Mouse (Mus musculus): ENCODE data around the gene Fgf5. TPM values are rescaled to one million over a fixed set of nuclear protein-coding genes. Genes with fewer than 3 reads are reported as not detected.
A peak's percentile ranks its signal among the peaks of the same experiment; 100 is the strongest.

The Fgf5 gene
- 1.1 TPM in 2 replicates for polyA plus RNA-seq (2015; fragmentation: Nextera tagmentation; extraction: Ambion mirVana)

- H3K4me3 ChIP-seq, result peak within 1 kb of the TSS; percentile 64
- WGBS, result under 1% methylated on average over 64 of the region's 80 CpGs
- H3K27me3 ChIP-seq, result peaks cover 45% of the 10 kb centered on the region
- no peaks in the 10 kb centered on the region for H3K36me3 ChIP-seq
- no peak within 1 kb of the TSS for H3K27ac ChIP-seq (replicated peaks)
- no peaks in the 10 kb centered on the region for H3K9me3 ChIP-seq
- H3K4me2 ChIP-seq, result peak within 1 kb of the TSS; percentile 98
- H3K9ac ChIP-seq, result peak within 1 kb of the TSS; percentile 68
- ATAC-seq (ENCODE audit: low FRiP score, low read depth), result peak; percentile 85
- peaks cover 16% of the 10 kb centered on the region for H3K4me1 ChIP-seq (replicated peaks)
Measured at GRCm38 (mm10) chr5:98253838-98254821, at the start of gene Fgf5. Fgf5 (plus strand) TSS chr5:98254184.

- ATAC-seq (ENCODE audit: low FRiP score, low read depth), result no peak
- Histone ChIP-seq H3K4me1 (replicated peaks) (no peaks in the 10 kb centered on the region), H3K4me3 (no peak overlapping the region), H3K36me3 (no peaks in the 10 kb centered on the region), H3K9ac (no peak overlapping the region), H3K27ac (replicated peaks) (no peak overlapping the region), H3K4me2 (no peak overlapping the region), H3K9me3 (no peaks in the 10 kb centered on the region), H3K27me3 (no peaks in the 10 kb centered on the region)
- 76% methylated on average over 4 of the region's 4 CpGs for WGBS
Measured at GRCm38 (mm10) chr5:98212501-98212900, 41.5 kb upstream of the Fgf5 start.

- H3K27ac ChIP-seq (replicated peaks), result no peak overlapping the region
- ATAC-seq (ENCODE audit: low FRiP score, low read depth), result no peak
- H3K9me3 ChIP-seq, result no peaks in the 10 kb centered on the region
- H3K27me3 ChIP-seq, result no peaks in the 10 kb centered on the region
- H3K36me3 ChIP-seq, result no peaks in the 10 kb centered on the region
- no peak overlapping the region for H3K9ac ChIP-seq
- 70% methylated on average over 4 of the region's 4 CpGs for WGBS
- no peak overlapping the region for H3K4me2 ChIP-seq
- H3K4me3 ChIP-seq, result no peak overlapping the region
- no peaks in the 10 kb centered on the region for H3K4me1 ChIP-seq (replicated peaks)
Measured at GRCm38 (mm10) chr5:98221956-98222355, 32.0 kb upstream of the Fgf5 start.

GRCm38 (mm10) chr5:98226710-98227109 is 27.3 kb upstream of the Fgf5 start:
- Histone ChIP-seq H3K36me3 (no peaks in the 10 kb centered on the region), H3K27me3 (no peaks in the 10 kb centered on the region), H3K4me1 (replicated peaks) (no peaks in the 10 kb centered on the region), H3K9ac (no peak overlapping the region), H3K27ac (replicated peaks) (no peak overlapping the region), H3K4me3 (no peak overlapping the region), H3K9me3 (no peaks in the 10 kb centered on the region), H3K4me2 (no peak overlapping the region)
- no peak for ATAC-seq (ENCODE audit: low FRiP score, low read depth)
- 82% methylated on average over 2 of the region's 2 CpGs for WGBS

- Histone ChIP-seq H3K9ac (no peak overlapping the region), H3K36me3 (no peaks in the 10 kb centered on the region), H3K4me1 (replicated peaks) (no peaks in the 10 kb centered on the region), H3K4me3 (no peak overlapping the region), H3K4me2 (no peak overlapping the region), H3K9me3 (no peaks in the 10 kb centered on the region), H3K27ac (replicated peaks) (no peak overlapping the region), H3K27me3 (no peaks in the 10 kb centered on the region)
- WGBS, result 75% methylated on average over 6 of the region's 6 CpGs
- no peak for ATAC-seq (ENCODE audit: low FRiP score, low read depth)
Measured at GRCm38 (mm10) chr5:98229456-98229855, 24.5 kb upstream of the Fgf5 start.

- no peak overlapping the region for H3K4me3 ChIP-seq
- no peaks in the 10 kb centered on the region for H3K36me3 ChIP-seq
Measured at GRCm38 (mm10) chr5:98238466-98238865, 15.5 kb upstream of the Fgf5 start.

GRCm38 (mm10) chr5:98241322-98241829 is 12.6 kb upstream of the Fgf5 start:
- Histone ChIP-seq H3K36me3 (no peaks in the 10 kb centered on the region), H3K4me3 (no peak overlapping the region), H3K27me3 (no peaks in the 10 kb centered on the region), H3K4me1 (replicated peaks) (no peaks in the 10 kb centered on the region), H3K27ac (replicated peaks) (no peak overlapping the region), H3K4me2 (no peak overlapping the region), H3K9ac (no peak overlapping the region), H3K9me3 (no peaks in the 10 kb centered on the region)
- 93% methylated on average over 12 of the region's 12 CpGs for WGBS
- no peak for ATAC-seq (ENCODE audit: low FRiP score, low read depth)

More at GRCm38 (mm10) chr5:98238466-98238865, 15.5 kb upstream of the Fgf5 start:
- ATAC-seq (ENCODE audit: low FRiP score, low read depth), result no peak
- Histone ChIP-seq H3K9me3 (no peaks in the 10 kb centered on the region), H3K4me2 (no peak overlapping the region), H3K27ac (replicated peaks) (no peak overlapping the region), H3K9ac (no peak overlapping the region), H3K4me1 (replicated peaks) (no peaks in the 10 kb centered on the region), H3K27me3 (no peaks in the 10 kb centered on the region)
- 85% methylated on average over 6 of the region's 6 CpGs for WGBS

GRCm38 (mm10) chr5:98245303-98245702 is 8.7 kb upstream of the Fgf5 start:
- no peak overlapping the region for H3K27ac ChIP-seq (replicated peaks)
- no peak overlapping the region for H3K9ac ChIP-seq
- H3K4me3 ChIP-seq, result no peak overlapping the region
- WGBS, result 67% methylated on average over 8 of the region's 8 CpGs
- H3K27me3 ChIP-seq, result 0 out of 2 replicates have a peak, but pooled peaks cover under 1% of the 10 kb centered on the region
- H3K4me2 ChIP-seq, result no peak overlapping the region
- no peaks in the 10 kb centered on the region for H3K36me3 ChIP-seq
- H3K9me3 ChIP-seq, result no peaks in the 10 kb centered on the region
- no peak for ATAC-seq (ENCODE audit: low FRiP score, low read depth)
- no peaks in the 10 kb centered on the region for H3K4me1 ChIP-seq (replicated peaks)

GRCm38 (mm10) chr5:98245976-98246375 is 8.0 kb upstream of the Fgf5 start:
- Histone ChIP-seq H3K4me3 (no peak overlapping the region), H3K9me3 (no peaks in the 10 kb centered on the region), H3K27me3 (0 out of 2 replicates have a peak, but pooled peaks cover 5% of the 10 kb centered on the region), H3K9ac (no peak overlapping the region), H3K27ac (replicated peaks) (no peak overlapping the region), H3K36me3 (no peaks in the 10 kb centered on the region), H3K4me1 (replicated peaks) (no peaks in the 10 kb centered on the region), H3K4me2 (no peak overlapping the region)
- 45% methylated on average over 4 of the region's 4 CpGs for WGBS
- ATAC-seq (ENCODE audit: low FRiP score, low read depth), result no peak

- Histone ChIP-seq H3K4me2 (no peak overlapping the region), H3K27me3 (0 out of 2 replicates have a peak, but pooled peaks cover 5% of the 10 kb centered on the region), H3K4me3 (no peak overlapping the region), H3K9ac (no peak overlapping the region), H3K27ac (replicated peaks) (no peak overlapping the region), H3K36me3 (no peaks in the 10 kb centered on the region), H3K9me3 (no peaks in the 10 kb centered on the region), H3K4me1 (replicated peaks) (no peaks in the 10 kb centered on the region)
- 75% methylated on average over 7 of the region's 7 CpGs for WGBS
- no peak for ATAC-seq (ENCODE audit: low FRiP score, low read depth)
Measured at GRCm38 (mm10) chr5:98246826-98247225, 7.2 kb upstream of the Fgf5 start.

GRCm38 (mm10) chr5:98247516-98247915 is 6.5 kb upstream of the Fgf5 start:
- ATAC-seq (ENCODE audit: low FRiP score, low read depth), result no peak
- no peak overlapping the region for H3K9ac ChIP-seq
- peaks cover 11% of the 10 kb centered on the region for H3K27me3 ChIP-seq
- H3K4me3 ChIP-seq, result no peak overlapping the region
- H3K36me3 ChIP-seq, result no peaks in the 10 kb centered on the region
- no peak overlapping the region for H3K27ac ChIP-seq (replicated peaks)
- no peaks in the 10 kb centered on the region for H3K9me3 ChIP-seq
- H3K4me1 ChIP-seq (replicated peaks), result no peaks in the 10 kb centered on the region
- no peak overlapping the region for H3K4me2 ChIP-seq
- 62% methylated on average over 2 of the region's 2 CpGs for WGBS

GRCm38 (mm10) chr5:98253147-98253546 is 837 bp upstream of the Fgf5 start:
- Histone ChIP-seq H3K4me2 (peak overlapping the region; percentile 98; the same call in 1 of the 2 replicates), H3K36me3 (no peaks in the 10 kb centered on the region), H3K9ac (no peak overlapping the region), H3K9me3 (no peaks in the 10 kb centered on the region), H3K4me3 (peak overlapping the region; percentile 64), H3K4me1 (replicated peaks) (peaks cover 16% of the 10 kb centered on the region), H3K27ac (replicated peaks) (no peak overlapping the region), H3K27me3 (peaks cover 43% of the 10 kb centered on the region)
- no peak for ATAC-seq (ENCODE audit: low FRiP score, low read depth)
- 31% methylated on average over 6 of the region's 6 CpGs for WGBS
